Mouse (Mus musculus) urinary bladder, adult 2 months (tissue): ENCODE measurements at regions not wholly inside any gene's neighbourhood (a gene's known extent, or its start where the extent isn't known, plus 50 kb on each side); places are given as distances from the start of the nearest gene placed in this dataset.
A peak's percentile ranks its signal among the peaks of the same experiment; 100 is the strongest.

ENCODE experiments used
- DNase-seq: peaks from one replicate; pipeline ENCODE4 v3.0.0; 2022; ENCODE audit warnings: low spot score

DNA sequence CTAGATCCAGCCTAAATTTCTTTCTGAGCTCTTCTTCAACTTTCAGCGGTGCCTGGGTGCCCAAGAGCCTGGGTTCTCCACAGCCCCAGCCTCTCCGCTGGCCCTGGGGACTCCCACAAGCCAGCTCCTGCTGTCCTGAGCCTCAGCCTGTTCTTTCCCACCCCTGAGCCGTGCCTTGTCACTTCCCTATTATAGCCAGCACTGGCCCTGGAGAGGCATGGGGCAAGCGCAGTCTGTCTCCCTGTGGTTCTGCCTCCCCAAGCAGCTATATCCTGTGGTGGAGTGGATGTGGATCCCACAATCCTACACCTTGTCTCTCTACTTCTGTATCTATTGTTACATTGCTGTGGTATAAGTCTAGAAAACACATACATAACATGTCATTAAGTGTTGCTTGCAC, 128.6 kb upstream of the Hgf start:
- DNase-seq, result no peak

DNA sequence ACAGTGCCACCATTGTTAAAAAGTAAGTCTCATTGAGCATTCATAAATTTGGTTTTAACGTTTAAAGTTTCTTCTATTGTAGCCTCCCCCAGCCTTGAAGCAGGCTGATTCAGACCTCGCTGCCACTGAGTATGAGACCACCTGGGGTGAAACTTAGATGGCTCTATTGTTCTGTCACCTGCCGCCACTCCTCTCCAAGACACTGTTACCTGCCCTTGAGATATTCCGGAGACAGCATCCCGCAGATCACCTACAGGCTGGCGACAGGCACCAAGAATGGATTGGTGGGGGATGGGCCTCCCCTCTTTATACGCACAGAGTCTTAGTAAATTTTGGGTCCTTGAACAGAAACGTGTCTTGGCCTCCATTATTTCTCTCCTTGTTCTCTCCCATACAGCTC, 128.0 kb upstream of the Hgf start:
- DNase-seq, result no peak

GRCm38 (mm10) chr5:16426306-16426705, 127.0 kb upstream of the Hgf start:
- DNase-seq, result no peak

DNA sequence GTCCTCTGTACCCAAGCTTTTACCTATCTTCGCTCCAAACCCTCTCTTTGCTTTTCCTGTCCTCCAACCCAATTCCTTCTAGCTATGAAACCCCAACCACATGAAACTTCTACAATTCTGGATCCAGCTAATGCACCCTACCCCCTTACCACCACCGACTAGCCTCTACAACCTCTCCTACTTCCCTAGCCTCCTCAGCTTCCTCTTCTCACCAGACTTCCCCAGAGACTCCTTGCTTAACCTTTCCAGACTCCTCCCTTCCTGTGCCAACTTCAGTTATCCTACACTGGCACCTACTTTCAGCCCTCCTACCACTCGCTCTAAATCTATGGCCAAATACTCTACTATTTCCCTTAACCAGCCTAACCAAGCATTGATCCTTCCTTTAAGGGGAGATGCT, 118.7 kb upstream of the Hgf start:
- no peak for DNase-seq

DNA sequence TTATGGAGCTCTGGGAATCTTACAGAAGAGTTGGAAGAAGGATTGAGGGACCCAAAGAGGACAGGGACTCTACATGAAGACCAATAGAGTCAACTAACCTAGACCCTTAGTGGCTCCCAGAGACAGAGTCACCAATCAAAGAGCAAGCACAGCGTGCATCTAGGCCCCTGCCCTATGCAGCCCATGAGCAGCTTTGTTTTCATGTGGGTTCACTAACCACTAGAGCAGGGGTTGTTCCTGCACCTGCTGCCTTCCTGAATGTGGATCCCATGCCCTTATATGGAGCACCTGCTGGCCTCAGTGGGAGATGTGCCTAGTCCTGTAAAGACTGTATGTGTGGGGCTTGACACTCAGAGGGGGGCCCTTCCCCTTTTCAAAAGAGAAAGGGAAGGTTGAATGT, 108.2 kb upstream of the Hgf start:
- DNase-seq, result no peak

DNA sequence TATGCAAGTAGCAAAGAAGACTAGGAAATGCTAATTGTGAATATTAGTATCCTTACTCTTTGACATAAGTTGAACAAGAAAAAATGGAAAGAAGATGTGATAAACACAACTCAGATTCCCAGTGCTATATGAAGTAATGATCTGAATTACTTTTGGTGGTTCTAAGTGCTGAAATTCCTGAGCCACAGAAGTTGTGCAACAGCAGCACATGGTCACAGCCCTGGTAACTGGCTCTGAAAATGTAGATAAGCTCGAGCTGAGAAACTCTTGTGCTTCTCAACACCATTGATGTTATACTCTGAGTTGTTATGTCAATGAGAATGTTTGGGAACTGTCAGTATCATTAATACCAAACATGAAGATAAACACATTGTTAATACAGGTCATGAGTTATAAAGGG, 106.3 kb upstream of the Hgf start:
- DNase-seq, result no peak

DNA sequence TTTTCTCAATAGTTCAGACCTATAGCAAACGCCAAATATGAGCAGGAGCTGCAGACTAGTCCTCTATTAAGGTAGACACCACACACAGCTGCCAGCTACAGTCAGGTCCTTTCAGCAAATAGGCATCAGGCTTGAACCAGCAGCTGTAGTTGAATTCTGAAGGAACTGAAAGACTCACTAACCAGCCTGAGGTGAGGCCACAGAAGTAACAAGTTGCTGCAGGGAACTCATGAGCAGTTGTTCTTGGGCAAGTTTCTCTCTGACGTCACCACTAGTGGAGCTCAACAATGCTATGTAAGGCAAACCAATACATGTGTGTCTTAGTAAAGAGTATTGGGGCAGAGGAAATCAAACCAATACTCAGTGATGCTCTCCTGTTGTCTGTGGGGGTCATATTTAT, 91.5 kb upstream of the Hgf start:
- DNase-seq, result no peak

- DNase-seq, result no peak
Measured at GRCm38 (mm10) chr5:16466266-16466665, 87.0 kb upstream of the Hgf start.

DNA sequence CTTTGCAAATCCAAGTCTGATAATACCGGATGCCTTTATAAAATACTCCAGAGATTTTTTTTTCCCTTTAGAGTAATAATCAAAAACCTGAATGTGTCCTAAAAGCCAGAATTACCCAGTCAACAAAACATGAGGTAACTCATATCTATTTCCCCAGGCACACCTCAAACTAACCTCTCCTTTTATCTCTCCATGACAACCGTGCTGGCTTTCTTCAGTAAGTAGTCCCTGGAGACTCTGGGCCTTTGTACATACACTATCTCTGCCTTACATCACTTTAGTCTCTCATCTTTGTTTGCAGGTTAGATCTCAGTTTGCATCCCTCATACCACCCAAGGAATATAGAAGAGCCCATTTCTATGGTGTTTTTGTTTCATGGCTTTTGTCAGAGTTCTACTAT, 84.7 kb upstream of the Hgf start:
- no peak for DNase-seq

DNA sequence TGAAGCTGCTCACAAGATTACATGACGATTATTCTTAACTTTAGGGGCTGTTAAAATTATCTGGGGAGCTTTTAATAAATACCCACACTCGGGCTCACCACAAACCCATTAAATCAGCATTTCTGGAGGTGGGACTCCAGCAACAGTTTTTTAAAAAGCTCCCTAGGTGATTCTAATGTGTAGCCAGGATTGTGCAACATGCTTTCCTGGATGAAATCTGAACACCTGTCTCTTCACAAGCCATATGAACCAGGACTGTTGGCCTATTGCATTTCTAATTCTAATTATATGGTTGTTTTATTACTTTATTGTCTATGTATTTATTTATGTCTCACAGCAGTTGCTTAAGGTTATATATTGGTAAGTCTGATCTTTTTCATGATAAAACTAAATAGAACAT, 84.1 kb upstream of the Hgf start:
- no peak for DNase-seq

DNA sequence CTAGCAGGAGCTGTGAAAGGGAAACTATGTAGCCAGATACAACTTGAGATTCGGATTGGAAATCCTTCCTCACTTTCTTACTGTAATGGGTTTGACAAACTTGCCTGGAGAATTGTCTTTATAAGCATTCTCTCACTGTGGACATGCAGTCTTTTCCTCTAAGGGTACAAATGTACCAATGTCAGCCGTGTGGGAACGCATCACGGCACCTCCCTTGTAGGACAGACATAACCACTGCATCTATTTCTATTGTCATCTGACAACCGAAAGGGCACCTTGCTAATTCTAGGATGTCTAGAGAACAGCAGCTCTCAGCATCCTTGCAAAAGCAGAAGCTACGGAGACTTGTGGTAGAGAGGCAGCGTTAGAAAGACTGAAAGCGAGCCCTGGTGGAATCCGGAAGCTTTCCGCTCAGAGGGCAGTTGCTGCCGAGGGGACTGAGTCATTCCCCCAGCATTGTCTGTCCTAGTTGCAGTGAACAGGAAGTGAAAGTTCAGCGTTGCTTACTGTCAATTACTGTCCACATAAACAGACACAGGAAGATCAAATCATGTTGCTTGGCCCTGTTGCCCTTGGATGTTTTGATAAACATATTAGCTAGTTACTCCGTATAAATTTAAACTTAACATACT, 83.5 kb upstream of the Hgf start:
- peak; percentile 29 for DNase-seq

DNA sequence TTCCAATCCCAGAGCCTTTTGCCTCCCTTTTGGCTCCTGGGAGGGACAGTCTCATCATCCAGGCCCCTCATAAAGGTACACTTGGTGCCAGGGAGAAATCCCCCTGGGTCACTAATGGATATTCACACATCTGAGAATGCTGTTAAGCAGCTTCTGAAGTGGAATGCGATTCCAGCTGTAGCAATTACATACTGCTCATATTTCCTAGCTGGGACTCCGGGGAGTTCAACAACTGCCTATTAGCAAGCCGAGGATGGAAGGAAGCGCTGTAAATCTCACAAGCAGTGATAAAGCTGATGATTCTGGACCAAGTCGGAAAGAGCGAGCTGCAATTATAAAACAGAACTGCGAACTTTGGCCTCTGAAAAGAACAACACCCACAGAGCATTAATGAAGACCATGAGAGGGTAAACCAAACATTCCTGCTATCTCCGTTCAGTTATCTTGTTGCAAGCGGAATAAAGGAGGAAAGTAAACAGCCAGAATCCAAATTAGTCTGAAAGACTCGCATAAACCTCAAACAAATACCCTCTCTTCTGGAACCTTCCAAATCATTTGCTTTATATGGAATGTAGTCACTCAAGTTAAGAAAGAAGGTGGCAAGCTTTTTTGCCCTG, 82.8 kb upstream of the Hgf start:
- no peak for DNase-seq

- DNase-seq, result no peak
Measured at GRCm38 (mm10) chr5:16487969-16488368, 65.3 kb upstream of the Hgf start.

- DNase-seq, result no peak
Measured at GRCm38 (mm10) chr5:16489803-16490202, 63.5 kb upstream of the Hgf start.

GRCm38 (mm10) chr5:16499891-16500290, 53.4 kb upstream of the Hgf start:
- DNase-seq, result no peak
